Mouse (Mus musculus) CD4-positive helper T cell, adult 2 months (primary cell): ENCODE results near the gene Ctnnd1.
"Not testable (repeated sequence)": the region's sequence is repeated elsewhere in the genome, so short reads cannot be mapped to it uniquely, and the experiment has no call there.

Source experiments
- DNase-seq: peaks from one replicate; pipeline ENCODE4 v3.0.0-alpha.2; 2012; ENCODE audit warnings: low read depth, missing footprints, low spot score

The Ctnnd1 gene

DNA sequence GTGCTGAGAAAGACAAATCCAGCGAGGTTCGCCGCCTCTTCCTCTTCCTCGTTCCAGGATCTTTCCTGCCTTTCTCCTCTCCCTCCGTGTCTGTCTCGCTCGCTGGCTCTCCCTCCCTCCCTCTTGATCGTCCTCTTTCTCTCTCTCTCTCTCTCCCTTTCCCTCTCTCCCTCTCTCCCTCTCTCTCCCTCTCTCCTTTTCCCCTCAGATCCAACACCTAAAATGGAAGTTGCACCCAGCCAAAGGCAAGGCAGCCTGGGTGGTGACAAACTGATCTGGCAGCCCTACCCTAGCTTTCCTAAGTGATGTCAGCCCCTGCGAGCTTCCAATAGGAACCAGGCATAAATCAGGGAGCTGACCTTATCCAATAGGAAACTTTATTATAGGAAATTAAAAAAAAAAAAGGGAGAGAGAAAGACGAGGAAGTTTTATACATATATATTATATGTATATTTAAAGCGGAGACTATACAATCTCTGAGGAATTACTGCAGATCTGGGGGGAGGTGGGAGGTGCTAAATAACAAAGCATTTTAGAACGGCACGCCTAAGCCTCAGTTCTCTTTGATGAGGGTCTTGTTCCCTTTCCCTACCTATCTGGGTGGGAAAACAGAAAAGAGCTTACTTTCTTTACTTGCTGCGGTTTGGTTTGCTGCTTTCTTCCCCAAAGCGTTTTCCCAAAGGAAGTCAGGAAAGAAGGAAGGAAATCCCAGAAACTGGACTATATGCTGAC lies at the start of gene Ctnnd1:
Gene Ctnnd1 (minus strand): TSS at position 302 of the 732 bp plus-strand sequence.
- DNase-seq, result no peak

DNA sequence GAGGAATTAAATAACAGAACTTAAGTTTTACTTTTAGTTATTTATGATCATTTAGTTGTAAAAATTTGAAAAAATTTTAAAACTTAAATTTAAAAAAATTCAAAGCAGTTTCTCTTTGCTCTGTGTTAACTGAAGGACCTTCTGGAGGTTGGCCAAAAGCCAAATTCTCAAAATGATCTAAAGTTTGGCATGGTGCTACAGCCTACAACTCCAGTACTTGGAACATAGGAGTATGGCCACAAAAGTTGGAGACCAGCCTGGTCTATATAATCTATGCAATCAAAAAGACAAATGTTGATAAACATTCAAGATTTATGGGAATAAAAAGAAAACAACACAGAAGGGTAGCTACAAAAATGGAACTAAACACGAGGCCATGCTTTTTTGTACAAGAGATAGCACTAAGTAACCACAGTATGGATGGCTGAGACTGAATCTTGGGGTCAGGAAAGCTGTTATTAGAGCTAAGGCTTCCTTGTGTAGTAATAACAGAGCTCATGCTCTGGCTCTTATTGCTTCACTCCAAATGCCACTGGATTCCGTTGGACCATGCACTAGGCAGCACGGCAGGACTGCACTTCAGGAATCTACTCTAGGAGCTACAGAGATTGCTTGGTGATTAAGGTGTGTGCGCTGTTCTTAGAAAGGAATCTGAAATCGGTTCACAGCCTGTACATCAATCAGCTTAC lies 44.6 kb upstream of the Ctnnd1 start:
- DNase-seq, result no peak

DNA sequence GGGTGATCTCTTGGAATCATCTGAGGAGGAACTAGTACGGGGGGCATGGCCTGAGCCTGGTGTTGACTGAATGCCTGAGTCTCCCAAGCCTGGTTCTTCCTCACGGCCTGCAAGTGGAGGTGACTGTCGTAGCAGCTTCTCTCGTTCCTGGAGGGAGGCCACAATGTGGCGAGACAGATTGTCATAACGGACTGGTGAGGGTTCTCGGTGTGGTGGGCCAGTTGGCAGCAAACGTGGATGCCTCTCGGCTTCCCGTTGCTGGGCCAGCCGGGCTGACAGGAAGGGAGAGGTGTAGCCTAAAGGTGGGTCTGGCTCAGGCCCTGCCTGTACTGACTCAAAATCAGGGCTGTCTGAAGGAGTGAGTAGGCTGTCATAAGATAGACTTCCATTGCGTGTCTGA lies 39.5 kb upstream of the Ctnnd1 start:
- no peak for DNase-seq

DNA sequence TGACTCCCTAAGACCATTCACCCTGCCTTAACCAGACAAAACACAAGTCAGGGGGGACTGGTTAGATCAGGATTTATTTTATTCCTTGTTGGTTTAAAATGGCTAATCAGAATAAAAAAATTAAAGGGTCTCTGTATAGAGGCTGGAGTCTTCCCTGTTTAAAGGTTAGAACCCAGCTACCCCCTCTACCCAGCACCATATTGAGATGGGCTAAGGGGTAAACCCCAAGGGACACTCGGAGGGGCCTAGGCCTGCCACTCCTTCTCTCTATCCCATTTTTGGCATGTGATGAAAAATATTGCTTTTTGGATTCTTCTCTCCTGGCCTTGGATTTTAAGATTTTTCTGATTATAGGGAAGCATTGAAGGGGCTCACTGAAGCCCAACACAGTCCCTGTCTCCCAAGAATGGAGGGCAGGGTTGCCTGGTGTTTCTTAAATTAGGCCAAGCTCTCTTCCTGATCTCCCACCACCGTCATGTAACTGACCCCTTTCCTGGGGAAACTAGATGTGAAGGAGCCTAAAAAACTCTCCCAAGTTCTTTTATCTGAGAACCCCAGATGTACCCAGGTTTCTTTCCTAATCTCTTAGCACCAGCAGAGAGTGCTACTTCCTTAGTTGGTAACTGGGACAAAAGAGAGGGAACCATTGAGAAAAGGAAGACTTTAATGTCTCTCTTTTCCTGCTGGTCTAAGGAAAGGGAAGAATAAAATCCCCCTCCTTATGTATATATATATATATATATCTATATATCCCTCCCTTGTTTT lies 37.7 kb upstream of the Ctnnd1 start:
- DNase-seq, result no peak

DNA sequence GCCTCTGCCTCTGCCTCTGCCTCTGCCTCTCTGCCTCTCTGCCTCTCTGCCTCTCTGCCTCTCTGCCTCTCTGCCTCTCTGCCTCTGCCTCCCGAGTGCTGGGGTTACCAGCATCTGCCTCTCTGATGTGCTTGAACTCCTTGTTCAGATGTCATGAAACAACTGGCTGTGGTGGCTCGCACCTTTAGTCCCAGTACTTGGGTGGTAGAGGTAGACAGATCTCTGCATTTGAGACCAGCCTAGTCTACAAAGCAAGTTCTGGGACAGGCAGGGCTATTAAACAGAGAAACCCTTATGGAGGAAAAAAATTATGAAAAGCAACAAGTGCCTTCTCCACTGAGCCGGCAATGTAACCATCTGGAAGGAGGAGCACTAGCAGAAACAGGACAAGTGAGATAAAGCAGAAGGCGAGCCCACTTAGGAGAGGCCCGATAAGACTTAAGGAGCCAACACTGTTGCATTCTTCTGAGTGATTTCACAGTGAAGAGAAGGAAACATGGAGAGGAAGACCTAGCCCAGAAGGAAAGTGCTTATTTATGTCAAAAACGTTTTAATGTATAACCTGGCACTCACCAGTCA lies 32.1 kb upstream of the Ctnnd1 start:
- no peak for DNase-seq

DNA sequence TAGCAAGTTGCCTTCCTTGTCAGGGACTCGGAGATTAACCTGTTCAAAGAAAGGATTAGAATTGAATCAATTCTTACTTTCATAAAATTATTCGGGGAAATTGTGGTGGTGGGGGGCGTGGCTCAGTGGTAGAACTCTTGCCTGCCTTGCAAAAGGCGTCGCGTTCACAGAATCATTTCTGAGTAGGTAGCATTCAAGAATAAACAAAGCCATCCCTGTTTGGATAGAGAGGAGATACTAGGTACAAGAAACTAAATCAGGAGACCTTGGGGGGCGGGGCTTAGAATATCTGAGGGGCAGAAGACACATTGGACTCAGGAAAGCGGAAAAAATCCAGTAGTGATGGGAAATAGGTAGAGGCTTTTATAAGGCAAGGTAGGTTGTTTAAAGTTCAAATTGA lies 28.5 kb upstream of the Ctnnd1 start, which contains the start of gene Tmx2:
Gene Tmx2 (minus strand): TSS at position 125 of the 400 bp plus-strand sequence.
- peak; percentile 14 for DNase-seq

DNA sequence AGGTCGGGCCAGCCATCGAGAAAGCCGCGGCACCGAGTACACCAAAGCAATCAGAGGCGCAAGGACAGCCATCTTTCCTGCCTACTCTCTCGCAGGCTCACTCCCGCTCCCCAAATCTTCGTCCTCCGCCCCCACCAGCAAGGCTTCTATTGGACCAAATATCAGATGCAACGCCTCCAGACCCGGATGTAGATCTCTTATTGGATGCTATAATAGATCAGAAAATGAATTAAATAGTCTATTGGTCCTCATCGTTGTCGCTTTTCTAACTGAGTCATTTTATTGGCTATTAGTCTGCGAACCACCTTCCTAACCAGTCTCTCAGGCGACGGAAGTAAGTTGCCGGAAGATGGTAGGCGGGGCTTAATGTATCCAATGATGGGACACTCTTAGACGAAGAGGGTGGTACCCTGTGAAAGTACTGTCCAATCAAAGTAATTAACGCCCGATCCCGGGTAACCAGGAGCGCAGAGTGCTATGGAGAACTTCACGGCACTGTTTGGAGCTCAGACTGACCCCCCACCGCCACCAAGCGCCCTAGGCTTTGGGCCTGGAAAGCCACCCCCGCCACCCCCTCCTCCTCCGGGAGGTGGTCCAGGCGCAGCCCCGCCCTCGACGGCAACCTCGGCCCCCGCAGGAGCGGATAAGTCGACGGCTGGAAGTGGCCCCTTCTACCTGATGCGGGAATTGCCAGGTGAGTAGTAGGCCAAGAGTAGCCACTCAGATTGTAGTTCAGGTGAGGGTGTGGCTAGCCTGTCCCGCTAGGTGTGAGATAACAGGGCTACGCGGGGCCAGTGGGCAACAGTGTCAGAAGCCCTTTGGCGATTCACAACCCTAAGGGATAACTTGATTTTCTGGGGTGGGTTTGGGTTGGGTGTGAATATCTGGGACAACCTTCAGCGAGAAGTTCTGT lies 27.7 kb upstream of the Ctnnd1 start, which contains the start of the genes Gm28635 and Med19:
Gene Gm28635 (minus strand): TSS at position 74 of the 913 bp plus-strand sequence.
Gene Med19 (plus strand): TSS at position 435 of the 913 bp plus-strand sequence.
- DNase-seq, result peak; percentile 99

DNA sequence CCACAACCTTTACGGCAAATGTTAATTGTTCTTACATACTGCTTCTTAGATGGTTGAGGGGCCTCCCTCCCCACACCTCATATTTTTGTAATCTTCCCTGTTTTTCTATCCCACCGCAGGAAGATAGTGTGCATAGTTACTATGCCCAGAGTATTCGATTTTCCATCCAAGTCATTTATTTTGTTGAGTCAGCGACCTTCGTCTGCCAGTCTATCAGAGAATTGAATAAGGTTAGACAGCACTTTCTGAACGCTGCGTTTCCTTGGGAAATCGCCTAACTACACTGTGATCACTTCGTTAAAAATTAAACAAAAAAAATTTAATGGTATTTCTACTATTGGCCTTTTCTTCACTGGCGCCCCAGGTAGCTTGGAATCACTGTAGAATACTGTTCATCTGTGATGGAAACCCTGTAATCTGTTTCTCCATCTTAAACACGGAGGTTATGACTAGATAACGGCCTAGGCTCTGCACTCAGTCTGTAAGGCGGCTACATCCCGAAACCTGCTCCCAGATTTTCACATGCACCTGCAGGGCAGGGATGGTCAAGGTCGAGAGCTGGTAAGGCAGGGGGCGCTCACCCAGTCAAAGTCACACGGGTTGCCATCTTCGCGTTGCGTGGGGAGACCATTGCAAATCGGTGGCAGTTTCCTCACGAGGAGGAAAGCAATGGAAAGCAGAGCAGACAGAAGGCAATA lies 26.9 kb upstream of the Ctnnd1 start:
- DNase-seq, result no peak

DNA sequence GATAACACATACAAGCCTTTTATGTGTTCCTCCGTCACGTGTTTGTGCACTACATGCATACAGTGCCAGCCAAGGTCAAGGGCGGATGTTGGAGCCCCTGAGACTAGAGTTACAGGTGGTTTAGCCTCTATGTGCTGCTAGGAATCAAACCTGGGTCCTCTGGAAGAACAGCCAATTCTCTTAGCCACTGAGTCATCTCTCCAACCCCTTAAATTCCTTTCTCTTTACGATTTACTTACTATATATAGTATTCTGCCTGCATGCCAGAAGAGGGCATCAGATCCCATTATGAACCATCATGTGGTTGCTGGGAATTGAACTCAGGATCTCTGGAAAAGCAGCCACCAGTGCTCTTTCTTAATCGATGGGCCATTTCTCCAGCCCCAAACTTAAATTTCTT lies 21.0 kb upstream of the Ctnnd1 start:
- not testable (repeated sequence) for DNase-seq

DNA sequence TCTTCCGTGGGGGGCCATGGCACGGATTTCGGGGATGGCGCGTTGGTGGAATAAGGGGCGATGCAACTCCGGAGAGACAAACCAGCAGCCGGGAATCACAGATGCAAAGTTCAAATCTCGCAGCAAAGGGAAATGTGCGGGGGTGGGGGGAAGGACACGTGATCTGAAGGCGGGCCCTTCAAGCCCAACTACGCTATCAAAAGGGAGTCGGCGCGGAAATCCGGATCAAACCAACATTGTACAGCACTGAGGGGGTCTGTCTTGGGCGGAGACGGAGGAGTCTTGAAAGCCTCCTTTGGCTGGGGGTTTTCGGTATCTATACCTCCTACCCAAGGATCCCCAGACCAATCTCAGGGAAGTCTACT lies 20.0 kb upstream of the Ctnnd1 start, which contains the start of gene Selenoh:
Gene Selenoh (minus strand): TSS at position 202 of the 365 bp plus-strand sequence.
- DNase-seq, result peak; percentile 91

DNA sequence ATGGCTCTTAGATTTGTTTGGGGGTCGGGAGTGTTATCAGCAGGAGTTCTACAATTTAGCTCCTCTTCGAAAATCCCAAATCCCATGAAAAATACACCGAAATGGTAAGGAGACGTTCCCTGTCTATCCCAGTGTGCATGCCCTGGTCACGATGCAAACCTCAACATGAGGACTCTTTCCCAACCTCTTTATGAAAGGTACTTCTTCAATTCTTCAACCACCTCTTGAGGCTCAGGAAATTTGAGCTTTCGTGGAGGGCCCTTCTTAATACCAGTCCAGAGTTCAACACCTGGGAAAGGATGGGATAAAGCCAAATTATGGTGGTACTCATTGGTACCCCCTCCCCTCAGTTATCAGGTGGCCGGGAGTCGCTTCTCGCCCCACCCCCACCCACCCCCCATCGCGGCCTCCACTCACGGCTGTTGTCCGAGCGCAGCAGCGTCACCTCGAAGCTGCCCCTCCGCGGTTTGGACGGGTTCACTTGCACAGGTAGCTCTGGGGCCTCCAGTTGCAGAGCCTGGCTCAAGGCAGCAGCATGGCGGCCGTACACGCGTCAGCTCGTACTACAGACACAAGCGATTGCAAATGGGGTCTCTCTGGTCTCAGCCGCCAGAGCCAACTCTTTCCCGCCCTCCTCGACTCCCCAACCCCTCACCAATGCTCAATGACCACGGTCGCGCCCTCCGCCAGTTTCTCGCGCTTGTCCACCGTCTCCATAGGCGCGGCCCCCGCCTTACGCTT lies 19.4 kb upstream of the Ctnnd1 start:
- DNase-seq, result no peak

DNA sequence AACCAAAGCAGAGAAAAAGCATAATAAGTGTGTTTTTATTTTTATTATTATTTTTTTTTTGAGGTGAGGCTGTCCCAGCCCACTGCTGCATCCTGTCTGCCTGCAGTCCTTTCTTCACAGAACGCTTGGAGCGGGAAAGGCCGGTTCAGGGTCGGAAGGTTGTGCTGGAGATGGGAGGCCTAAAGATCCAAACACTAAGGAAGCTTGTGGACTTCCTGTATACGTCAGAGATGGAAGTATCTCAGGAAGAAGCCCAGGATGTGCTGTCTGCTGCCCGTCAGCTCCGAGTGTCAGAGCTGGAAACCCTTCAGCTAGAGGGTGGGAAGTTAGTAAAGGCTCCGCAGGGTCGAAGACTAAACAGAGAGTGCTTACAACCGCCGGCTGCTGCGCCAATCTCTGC lies 15.5 kb upstream of the Ctnnd1 start:
- DNase-seq, result no peak

DNA sequence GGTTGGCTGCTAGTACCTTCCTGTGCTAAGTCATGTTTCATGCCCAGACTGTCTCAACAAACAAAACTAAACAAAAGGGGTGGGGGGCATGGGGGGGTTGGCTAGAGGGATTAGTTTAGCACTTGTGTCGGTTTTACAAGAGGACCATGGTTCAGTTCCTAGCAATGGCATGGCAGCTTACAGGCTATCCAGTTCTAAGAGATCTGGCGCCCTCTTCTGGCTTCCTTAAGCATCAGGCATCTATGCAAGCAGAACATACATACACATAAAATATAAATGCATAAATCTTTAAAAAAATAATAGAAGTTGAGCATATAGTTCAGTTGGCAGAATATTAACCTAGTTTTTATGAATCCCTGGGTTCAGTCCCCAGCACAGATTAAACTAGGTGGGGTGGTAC lies 12.3 kb upstream of the Ctnnd1 start:
- DNase-seq, result peak; percentile 56

DNA sequence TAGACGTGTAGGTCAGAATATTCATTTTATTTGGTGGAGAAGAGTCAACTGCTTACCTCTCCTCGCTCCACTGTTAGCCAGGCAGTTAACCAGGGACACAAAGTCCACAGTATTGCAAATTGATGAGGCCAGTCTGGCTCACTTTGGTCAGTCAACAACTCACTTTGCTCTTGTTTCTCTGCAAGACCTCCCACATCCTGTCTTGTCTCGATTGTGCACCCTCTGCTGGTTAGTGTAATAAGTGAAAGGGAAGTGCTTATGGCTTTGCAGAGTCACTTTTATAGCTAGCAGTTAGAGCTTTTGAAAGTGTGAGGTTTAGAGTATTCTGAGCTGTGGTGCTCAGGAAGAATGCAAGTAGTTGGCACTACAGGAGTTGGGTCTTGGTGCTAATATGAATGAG lies 9.7 kb upstream of the Ctnnd1 start:
- DNase-seq, result peak; percentile 67

DNA sequence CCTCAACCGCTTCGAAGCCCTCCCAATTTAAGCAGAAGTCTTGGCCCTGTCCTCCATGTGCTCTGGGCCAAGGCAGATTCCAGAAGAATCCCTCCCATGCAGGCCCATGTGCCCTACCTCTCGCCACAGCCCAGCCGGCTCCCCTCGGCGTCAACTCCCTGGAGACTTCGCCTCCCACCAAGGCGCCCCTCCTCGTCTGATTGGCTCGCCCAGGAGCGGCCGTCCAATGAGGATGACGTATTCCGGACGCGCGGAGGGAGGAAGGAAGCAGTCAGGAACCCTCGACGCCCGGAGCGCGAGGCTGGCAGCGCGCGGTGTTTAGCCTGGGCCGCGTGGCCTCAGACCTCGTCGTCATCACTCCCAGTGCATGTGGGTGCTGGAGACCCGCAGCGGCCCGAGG lies 8.2 kb upstream of the Ctnnd1 start, which contains the start of gene Btbd18:
Gene Btbd18 (plus strand): TSS at position 274 of the 400 bp plus-strand sequence.
- no peak for DNase-seq

DNA sequence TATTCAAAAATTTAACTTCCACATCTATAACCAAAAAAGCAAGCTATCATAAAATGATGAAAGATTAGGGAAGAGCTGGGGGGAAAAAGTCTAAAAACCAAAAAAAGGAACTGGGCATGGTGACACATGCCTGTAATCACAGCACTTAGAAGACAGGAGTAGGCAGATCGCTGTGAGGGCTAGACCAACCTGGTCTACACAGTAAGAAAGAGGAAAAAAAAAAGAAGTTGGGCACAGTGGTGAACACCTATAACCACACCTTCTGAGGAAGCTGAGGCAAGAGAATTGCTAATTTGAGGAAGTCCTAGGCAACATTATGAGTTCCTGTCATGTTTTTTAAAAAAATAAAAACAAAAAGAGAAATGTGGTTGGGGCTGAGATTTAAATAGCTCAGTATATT lies 5.3 kb upstream of the Ctnnd1 start:
- no peak for DNase-seq

DNA sequence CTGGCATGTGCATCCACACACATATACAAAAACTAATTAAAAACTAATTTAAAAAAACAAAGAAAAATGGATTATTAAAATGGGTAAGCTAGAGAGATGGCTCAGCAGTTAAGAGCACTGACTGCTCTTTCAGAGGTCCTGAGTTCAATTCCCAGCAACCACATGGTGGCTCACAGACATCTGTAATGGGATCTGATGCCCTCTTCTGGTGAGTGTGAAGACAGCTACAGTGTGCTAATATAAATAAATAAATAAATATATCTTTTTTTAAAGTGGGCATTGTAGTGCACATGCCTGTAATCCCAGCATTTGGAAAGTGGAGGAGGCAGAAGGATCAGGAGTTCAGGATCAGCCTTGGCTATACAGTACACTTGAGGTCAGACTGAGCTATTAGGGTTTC lies 2.8 kb upstream of the Ctnnd1 start:
- no peak for DNase-seq

DNA sequence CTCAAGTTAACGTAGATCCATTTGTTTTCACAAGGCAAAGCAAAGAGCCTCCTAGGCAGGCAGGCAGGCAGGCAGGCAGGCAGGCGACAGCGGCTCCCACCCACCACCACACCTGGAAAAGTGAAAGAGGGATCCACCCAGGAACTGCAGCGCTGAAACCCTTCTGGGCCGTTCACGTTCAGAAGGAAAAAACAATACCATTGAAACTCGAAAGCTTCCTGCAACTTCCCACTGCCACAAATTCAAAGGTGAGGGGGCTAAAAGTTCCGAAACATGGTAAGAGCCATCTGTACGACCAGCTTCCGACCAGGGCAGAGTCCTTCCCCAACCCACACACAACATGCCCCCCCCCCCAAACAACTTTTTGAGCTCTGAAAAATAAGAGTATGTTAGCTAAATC lies 891 bp downstream of the Ctnnd1 start:
- no peak for DNase-seq

DNA sequence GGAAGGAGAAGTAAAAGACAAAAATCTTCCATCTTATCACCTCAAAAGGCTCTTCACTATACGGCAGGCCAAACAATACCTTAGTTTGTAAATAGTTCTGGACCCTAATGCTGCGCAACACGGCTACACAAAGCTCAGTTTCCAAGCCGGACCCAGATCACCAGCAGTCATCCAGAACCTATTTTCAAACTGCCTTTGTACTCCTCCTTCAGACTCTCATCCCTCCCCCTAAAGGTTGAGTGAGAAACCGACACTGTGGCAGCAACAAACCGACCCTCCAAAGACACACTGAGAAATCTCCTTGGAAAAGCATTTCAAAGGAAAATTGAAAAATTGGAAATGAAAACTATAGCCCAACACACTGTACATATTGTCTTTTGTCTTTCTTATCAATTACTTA lies 2.2 kb downstream of the Ctnnd1 start:
- no peak for DNase-seq
